Mouse (Mus musculus) spleen, adult 2 months (tissue): ENCODE results near the gene Itgbl1.

Experiments used
- CTCF ChIP-seq: fragments of 200-500 bp; IDR thresholded peaks from 2 replicates; pipeline ENCODE4 v1.5.1; 2011; ENCODE audit warnings: mild to moderate bottlenecking, inconsistent platforms; ENCODE audit not compliant: insufficient read depth, insufficient read length, insufficient replicate concordance; ENCODE audit errors: extremely low read depth
- POLR2A ChIP-seq: fragments of 200-500 bp; IDR thresholded peaks from 2 replicates; pipeline ENCODE4 v1.6.1; 2011; ENCODE audit warnings: low read depth, low read length, inconsistent platforms

- TF ChIP-seq CTCF: no peak
- TF ChIP-seq POLR2A: no peak
These were observed 330.9 kb downstream of the Itgbl1 start for GRCm38 (mm10) chr14:123990591-123991195.
